Mouse (Mus musculus) adipocyte (in vitro differentiated cells): ENCODE measurements around the gene Rtn4r.

ENCODE experiments used
- DNase-seq: peaks from one replicate; pipeline ENCODE4 v3.0.0-alpha.2; 2016; ENCODE audit warnings: low spot score

Gene Rtn4r

DNA sequence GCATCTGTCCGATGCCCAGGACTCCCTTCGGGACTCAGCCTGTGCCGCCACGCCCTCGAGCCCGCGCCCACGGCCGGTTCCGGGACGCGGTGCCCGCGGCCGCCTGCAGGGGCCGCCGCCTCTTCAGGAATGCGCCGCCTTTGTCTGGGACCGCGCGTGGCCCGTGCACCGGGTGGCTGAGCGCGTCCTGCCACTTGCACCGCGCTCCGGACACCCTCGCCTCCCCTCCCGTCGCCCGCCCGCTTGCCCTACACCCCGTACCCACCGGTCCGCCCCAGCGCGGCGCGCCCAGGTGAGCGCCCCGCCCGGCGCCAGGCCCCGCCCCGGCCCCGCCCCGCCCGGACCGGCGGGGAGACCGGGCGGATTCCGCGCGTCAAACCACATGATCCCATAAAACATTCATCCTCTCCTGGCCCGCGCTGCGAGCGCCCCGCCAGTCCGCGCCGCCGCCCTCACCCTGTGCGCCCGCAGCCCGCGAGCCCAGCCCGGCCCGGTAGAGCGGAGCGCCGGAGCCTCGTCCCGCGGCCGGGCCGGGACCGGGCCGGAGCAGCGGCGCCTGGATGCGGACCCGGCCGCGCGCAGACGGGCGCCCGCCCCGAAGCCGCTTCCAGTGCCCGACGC, at the start of gene Rtn4r:
Gene Rtn4r, plus strand, starts transcription at position 402 of the 621 bp plus-strand sequence.
- DNase-seq = no peak

DNA sequence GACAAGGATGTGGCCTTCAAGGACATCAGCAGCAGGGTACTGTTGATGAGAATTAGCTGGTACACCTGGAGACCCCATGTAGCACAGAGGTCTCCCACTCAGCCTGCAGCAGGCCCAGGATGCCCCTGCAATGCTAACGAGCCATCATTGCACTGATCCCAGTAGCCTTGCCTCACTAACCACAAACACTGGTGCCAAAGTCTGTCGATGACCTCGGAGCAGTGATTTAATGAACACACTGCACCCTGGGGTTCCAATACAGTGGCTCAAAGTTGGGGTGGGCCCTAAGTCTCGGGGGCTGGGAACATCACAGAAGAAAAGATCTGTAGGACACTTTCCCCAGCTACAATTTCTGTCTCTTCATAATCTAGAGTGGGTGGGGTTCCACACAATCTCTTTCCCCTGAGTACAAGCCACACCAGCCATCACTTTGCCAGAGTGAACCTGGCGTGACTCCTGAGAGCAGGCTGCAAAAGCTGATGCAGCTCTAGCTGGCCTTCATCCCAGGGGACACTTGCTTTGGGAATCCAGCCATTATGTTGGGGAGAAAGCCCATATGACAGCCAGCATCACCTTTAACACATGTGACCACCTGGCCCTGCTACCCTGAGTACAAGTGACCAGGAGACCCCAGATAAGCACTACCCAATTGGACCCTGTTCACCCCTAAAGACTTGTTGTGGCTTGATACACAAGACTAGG, 49.0 kb upstream of the Rtn4r start:
- DNase-seq = no peak

DNA sequence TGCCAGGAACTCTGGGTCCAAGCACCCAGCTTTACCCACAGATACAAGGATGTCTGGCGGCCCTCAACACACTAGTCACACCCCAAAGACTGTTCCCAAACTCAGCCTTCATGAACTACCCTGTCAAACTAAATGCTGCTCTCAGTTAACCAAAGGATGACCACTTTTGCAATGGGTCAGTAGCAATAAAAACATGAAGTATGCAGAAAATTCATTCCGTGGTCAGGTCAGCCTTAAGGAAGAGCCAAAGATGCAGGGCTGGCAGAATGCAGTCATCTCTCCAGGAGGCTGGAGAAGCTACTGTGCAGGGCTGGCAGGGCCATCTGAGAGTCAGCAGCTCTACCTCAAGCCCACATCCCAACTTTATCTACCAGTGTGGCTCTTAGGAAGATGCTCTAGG, 48.1 kb upstream of the Rtn4r start:
- no peak for DNase-seq

DNA sequence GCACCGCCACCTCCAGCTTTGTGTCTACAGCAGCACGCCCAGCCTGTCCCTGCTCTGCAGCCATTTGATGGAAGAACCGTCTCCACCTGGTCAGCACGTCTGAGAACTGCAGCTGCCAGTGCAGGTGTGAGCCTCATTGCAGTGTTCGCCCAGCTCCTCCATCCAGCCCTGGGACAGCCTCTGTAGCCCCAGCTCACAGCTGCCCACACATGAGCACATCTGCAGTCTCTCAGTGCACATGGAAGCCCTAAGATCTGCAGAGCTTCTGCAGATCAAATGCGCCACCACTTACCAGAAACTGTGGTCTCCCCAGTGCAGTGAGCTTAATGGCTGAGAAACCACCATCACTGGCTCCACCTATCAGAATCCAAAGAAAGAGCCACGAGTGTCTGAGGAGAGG, 47.3 kb upstream of the Rtn4r start:
- no peak for DNase-seq

DNA sequence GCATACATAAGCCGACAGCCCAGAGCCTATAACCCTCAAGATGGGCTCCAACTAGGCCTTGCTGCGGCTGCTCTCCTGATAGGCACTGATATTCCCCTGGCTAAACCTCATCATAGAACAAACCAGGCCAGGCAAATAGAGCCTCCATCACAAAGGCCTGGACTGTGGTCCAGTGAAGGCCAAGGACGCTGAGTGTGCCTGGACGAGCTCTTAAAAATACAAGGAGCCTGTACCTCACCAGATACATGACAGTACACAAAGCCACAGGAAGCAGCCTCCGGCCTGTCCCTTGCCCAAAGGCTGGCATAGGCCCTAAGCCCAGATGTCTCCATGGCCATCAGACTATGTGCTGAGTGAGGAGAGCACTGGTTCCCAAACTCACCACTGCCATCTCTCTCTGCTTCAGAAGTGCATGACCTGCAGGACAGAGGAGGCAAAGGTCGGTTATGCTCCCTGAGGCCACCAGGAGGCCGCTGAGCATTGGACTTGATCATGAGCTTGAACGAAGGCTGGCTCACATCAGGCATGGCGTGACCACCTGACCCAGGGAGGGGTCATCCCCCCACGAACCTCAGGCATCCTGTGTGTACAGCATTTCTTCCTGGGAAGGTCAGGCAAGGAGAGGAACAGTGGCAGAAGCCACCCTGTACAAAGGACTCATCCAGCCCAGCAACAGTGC, 46.2 kb upstream of the Rtn4r start:
- DNase-seq = peak; percentile 39

DNA sequence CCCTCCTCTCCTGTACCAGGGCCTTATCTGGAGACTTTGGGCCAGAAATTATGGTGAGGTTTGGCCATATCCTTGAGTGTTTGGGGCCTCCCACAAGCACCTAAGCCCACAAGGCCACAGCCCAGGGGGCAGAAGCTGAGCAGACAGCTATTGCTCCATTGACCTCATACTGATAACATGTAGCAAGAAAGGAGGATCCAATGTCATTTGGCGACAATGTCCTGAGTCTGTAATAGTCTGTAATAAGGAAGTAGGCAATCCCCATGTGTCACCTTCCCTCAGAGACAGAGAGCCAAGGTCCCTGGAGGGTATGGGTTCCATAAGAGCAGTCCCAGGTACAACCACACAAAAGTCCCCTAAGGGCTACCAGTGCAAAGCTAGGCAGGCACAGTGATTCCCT, 45.2 kb upstream of the Rtn4r start:
- no peak for DNase-seq

DNA sequence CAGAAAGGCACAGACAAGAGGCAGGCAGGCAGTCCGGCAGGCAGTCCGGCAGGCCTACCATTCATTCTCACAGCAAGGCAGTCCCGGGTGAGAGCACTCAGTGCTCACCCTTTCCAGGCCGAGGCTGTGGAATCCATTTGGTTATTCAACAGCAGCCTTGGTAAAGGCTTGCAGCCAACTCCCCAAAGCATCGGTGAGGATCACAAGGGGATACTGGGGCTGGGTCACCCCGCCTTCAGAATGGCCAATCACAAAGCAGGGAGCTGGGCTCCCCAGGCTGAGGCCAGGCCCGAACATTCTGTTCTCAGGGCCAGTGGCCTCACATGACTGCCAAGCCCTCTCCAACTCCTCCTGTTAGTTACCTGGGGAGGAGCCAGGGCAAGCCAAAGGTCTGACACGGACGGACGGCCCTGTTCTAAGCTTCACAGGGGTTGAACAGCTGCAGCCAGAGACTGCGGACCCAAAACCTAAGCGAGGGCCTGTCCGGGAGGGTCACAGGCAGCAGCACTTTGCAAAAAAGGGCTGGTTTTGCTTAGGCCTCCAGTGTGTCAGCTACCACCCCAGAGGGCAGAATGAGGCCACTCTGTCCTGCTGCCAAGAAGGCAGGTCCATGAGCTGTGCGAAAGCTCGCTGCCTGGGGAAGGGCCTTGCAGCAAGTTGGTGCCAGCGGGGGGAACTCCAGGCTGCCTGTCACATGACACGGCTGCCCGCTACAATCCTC, 44.1 kb upstream of the Rtn4r start:
- peak; percentile 96 for DNase-seq

DNA sequence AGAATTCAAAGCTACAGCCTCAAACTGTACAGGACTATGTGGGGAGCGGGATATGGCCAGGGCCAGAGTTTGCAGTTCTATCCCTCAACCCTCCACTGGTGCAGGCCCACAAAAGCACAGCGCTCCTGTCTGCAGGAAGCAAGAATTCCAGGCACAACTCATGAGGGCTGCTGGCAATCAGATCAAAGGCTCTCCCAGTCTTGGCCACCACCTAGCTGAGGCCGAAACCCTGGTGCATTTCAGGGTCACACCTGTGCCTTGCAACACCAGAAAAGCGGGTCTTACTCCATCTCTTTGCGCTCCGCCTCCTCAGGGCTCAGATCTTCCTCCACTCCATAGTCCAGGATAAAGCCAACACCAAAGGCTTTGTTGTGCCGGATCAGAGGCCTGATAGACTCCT, 43.2 kb upstream of the Rtn4r start:
- no peak for DNase-seq

DNA sequence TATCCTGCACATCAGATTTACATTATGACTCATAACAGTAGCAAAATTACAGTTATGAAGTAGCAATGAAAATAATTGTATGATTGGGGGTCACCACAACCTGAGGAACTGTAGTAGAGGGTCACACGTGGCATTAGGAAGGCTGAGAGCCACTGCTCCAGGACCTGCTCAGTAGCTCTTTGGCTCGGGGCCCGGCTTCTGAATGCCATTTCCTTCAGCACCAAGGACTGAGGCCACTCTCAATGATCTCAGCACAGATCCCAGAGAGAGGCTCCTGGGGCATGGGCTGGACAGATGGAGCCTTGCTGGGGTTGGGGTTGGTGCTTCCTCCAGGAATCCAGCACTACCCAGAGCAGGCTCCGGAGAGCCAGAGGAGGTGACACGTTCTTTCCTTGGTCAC, 40.3 kb upstream of the Rtn4r start:
- DNase-seq = peak; percentile 80

DNA sequence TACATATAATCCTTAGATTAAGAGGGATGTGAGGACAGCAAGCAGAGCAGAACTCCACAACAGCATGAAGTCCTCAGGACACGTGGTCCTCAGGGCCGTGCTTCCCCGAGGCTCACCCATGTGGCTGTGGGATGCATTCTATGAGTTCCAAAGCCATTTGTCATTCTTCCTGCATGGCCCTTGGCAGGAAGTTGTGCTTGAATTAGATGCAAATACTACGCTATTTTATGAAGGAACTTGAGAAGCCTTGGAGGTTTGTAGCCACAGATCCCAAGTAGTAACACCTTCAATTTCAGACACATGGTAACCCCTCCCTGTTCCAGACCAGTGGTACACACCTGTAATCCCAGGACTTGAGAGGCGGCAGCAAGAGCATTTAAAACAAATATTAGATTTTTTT, 31.1 kb upstream of the Rtn4r start:
- no peak for DNase-seq

DNA sequence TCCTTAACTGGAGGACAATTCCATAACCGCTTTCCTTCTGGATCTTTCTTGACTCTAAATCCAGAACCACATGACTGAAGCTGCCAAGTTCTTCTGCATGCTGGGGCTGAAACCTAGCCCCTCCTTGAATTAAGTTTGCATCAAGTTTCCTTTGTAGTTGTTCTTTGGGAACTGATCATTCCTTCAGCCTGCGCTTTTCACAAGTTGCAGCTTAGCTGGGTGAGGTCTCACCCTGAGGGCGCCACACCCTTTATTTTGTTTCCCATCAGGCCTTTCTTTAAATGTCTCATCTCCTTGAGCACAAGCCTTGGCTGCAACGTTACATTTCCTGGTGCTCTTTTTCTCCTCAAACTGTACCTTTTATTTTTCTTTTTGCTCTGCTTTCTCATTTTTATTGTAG, 24.6 kb upstream of the Rtn4r start:
- no peak for DNase-seq

DNA sequence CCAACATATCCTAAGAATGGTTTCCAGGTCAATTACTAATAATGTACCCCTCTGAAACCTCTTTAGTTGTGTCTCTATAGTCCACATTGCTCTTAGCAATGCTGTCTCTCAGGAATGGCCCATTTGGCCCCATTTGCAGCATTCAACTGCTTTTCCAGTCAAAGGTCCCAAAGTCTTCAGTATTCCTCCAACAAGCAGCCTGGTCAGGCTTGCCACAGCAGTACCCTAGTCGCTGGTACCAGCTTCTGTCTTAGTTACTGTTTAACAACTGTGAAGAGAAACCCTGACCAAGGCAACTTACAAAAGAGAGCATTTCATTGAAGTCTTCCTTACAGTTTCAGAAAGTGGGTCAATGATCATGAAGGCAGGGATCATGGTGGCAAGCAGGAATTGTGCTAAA, 24.1 kb upstream of the Rtn4r start:
- peak; percentile 73 for DNase-seq

DNA sequence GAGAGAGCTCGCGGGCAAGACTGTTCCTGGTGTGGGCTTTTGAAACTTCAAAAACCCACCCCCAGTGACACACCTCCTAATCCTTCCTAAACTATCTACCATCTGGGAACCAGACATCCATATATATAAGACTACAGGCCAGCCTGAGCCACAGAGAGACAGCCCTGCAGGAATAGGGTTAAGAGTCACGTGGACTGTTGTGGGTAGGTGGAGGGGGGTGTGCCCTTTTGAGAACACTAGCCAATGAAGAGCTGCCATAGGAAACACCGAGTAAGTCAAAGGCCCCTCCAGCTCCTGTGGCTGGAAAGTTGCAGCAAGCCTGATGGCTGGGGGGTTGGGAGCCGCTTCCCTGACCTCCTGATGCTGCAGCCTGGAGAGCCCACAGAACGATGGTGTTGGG, 23.6 kb upstream of the Rtn4r start:
- peak; percentile 82 for DNase-seq

DNA sequence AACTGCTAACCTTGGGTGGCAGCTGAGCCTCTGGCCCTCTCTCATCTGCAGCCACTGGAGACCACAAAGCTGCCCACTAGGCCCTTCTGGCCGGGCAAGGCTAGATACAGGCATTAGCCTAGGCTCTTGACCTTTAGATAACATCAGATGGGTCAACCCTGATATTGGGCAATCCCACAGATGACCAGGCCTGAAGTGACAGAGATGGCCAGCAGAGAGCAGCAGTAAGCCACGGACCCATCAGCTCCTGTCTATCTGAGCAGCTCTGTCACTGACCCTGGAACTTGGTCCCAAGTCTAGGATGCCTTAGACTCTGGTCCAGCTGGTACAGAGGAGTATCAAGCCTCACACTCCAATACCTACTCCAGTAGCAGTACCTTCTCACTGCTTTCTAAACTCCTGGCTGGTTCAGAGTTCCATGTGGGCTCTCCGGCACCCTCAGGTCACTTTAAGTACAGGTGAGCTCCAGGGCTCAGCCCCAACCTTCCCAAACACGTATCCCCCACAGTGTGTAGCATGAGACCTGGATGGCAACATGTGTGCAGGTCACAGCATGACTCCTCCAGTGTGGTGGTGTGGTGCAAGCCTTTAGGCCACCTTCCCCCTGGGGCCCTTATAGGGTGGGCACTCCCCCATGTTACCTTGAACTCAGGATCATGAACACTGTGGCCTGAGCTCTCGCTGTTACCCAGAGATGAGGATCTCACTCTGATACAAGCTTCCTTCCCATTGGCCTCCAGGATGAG, 19.0 kb upstream of the Rtn4r start:
- DNase-seq = peak; percentile 94

DNA sequence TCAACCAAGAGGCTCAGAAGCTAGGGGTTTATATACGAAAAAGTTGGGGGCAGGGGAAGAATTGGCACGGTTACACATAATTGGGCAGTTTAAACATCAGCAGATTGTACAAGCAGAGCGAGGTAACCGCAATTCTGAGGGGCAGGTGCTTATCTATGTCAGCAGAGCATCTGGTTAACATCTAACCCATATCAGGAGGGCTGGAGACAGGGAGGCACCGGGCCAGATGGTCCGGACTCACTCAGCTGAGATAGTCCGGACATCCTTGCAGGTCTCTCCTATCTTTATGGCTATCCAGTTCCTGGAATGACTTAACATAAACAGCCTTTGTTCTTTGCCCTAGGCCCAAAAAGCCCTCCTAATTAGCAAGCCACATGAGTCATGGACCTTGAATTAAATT, 16.4 kb upstream of the Rtn4r start:
- no peak for DNase-seq

DNA sequence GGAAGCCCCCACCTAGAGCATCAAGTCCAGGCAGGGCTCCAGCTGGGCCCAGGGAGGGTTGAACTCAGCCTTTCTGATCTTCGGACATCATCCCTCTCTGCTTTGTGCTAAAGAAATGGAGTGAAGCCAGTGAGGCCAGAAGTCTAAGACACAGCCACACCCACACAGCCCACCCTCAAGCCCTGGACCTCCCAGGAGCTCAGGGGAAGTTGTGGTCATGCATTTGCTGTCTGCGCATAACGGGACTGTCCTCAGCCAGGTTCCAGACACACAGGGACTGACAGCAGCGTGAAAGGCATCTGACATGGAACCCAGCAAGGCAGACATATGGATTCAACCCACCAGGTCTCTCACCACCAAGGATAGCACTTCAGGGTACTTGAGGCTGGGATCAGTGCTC, 11.0 kb upstream of the Rtn4r start:
- DNase-seq = no peak

DNA sequence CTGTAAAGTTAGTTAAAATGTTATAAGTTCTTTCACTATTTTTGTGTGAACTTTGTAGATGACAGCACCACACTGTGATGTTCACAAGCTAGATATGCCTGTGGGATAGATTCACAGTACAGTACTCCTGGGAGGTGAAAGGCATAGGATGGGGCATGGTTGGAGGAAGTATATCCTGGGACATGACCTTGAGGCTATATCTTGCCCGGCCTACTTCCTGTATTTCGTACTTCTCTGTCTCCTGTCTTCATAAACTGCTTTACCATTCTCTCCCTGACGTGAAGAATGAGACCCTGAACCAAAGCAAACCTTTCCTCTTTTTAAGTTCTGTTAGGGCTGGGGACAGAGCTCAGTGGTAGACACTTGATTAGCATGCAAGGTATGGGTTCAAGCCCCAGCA, 9.2 kb upstream of the Rtn4r start:
- DNase-seq = no peak

DNA sequence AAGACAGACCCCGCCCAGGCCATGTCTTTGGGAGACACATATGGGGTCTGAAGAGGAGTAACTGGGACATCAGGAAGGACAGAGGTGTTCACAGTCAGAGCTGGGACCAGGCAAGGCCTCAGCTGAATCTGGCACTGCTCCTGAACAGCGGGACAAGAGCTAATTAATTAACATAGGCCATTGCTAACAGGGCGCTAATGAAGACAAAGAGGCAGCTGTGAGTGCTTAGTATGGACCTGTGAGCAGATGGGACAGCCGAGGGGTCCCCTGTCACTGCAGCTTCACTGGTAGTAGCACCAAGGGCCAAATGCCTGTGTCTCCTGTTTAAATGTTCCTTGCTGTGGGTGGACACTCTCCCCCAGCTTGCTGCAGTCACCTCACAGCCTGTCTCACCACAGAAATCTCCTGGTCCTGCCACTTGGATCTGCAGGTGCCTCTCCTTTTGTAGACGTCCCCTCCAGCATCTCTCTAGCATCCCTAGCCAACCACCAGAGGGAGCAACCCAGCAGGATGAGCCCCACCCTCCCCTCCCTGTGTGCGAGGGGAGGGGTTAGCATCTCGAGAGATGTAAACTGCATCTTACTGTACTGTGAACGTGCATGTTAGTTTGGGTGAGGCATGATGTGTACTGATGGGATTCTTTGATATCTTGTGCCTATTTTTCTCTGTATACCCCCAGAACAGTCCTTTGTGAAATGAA, 8.3 kb upstream of the Rtn4r start:
- DNase-seq = peak; percentile 52

DNA sequence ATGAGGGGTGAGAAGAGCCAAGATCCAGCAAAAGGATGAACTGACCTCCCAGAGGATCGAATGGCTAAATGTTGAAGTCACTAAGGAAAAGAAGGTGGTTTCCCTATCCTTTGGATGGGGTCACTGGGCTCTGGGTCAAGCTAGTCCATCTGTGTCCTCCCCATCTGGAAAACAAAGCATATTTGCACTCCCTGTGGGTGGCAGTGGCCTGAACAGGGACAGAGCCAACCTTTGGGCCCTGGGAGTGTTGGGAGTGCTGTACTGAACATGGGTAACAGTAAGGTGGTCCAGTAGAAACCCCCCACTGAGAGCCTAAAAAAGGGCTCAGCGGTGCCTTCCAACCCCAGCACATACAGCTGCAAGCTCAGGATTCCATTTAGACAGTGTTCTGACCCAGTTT, 4.7 kb upstream of the Rtn4r start:
- no peak for DNase-seq

DNA sequence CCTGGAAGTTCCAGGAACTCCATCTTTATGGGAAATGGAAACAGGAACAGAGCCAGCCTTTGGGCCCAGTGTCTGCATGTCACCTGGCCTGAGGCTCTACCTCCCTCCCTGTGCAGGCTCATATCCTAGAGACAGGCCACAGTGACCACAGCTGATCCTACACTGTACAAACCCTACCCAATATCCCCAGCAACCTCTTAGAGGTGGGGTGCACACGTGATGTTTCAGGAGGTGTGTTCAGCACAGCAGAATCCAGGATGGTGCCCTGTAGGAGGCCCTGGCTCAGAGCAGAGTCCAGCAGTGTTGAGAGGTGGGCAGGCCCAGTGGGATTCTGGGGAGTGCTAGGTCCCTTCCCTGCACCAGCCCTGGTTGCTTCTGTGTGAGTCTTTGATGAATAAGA, 4.0 kb upstream of the Rtn4r start:
- no peak for DNase-seq

DNA sequence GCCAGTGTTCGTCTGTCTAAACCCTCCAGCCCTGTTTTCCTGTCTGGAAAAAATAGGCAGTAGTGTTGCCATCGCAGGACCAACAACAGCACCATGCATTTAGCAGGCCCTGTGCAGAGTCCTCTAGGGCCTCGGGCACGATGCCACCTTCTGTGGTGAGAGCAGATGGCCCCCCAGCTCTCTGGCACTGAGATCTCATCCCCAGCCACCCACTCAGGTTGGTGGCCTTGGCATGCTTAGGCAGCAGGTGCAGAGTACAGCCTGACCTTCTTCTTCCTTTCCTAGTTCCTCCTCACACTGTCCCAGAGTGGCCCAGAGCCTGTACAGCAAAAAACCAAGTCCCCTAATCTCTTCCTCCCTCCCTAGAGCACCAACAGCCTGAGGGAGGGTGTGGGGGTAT, 3.4 kb upstream of the Rtn4r start:
- DNase-seq = no peak

DNA sequence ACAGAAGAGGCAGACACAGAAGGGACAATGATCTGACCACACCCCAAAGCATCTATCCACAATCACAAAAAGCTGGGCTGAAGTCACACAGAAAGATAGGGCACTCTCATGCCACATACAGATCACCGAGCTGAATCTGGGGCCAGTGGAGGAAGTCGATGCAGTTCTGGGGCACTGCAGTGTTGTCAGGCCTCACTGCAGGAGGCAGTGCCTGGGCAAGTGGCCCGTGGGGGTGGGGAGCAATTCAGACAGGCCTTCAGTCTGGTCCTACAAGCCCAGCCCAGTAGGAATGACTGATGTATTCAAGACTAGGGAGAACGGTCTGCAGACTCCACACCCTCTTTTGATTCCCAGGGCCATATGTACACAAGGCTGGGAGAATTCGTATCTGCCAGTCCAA, 2.8 kb upstream of the Rtn4r start:
- no peak for DNase-seq
